Mouse (Mus musculus): ENCODE results near the gene Sox6. TPM values are rescaled to one million over a fixed set of nuclear protein-coding genes. Genes with fewer than 3 reads are reported as not detected.

Gene Sox6
- polyA plus RNA-seq, 1 experiment from 2014 or later = 3.5 TPM

- ChIA-PET CTCF (interaction anchor here (1.2 kb wide), 1 partner anchor 9 kb away, joined by 3 read pairs; no protein-coding TSS in a partner anchor), POLR2A (interaction anchor here (0.6 kb wide), 1 partner anchor 194 kb away, joined by 3 read pairs; no protein-coding TSS in a partner anchor)
- no peaks in the 10 kb centered on the region for H3K27me3 ChIP-seq
- ATAC-seq = peak; percentile 12
- DNase-seq (ENCODE audit: low read depth, low spot score) = no peak
- no peak for TF ChIP-seq CTCF (IDR thresholded peaks at IDR 0.05)
- in situ Hi-C loops (cut with MboI; ENCODE audit: low pct_unique_long_range_greater_than_20kb) = no loop called here
Observed at GRCm38 (mm10) chr7:115865979-115866697, 172.5 kb downstream of the Sox6 start.

- no peaks in the 10 kb centered on the region for H3K27me3 ChIP-seq
- in situ Hi-C loops (cut with MboI; ENCODE audit: low pct_unique_long_range_greater_than_20kb) = no loop called here
- ChIA-PET POLR2A (no interaction called here), CTCF (no interaction called here)
- ATAC-seq (no peak), DNase-seq (ENCODE audit: low read depth, low spot score) (no peak)
- no peak for TF ChIP-seq CTCF (IDR thresholded peaks at IDR 0.05)
Observed at GRCm38 (mm10) chr7:115865231-115865630, 173.4 kb downstream of the Sox6 start.

- ChIA-PET POLR2A (no interaction called here), CTCF (interaction anchor here (0.8 to 1.4 kb wide), 2 partner anchors 10 to 17 kb away, joined by 3 read pairs; no protein-coding TSS in a partner anchor)
- in situ Hi-C loops (cut with MboI; ENCODE audit: low pct_unique_long_range_greater_than_20kb) = no loop called here
- ATAC-seq = no peak
- no peak for TF ChIP-seq CTCF (IDR thresholded peaks at IDR 0.05)
- no peaks in the 10 kb centered on the region for H3K27me3 ChIP-seq
- no peak for DNase-seq (ENCODE audit: low read depth, low spot score)
Observed at GRCm38 (mm10) chr7:115864411-115864810, 174.2 kb downstream of the Sox6 start.

GRCm38 (mm10) chr7:115859691-115860401 lies 178.8 kb downstream of the Sox6 start:
- no peak for TF ChIP-seq CTCF (IDR thresholded peaks at IDR 0.05)
- ATAC-seq (no peak), DNase-seq (ENCODE audit: low read depth, low spot score) (no peak)
- ChIA-PET CTCF (no interaction called here), POLR2A (no interaction called here)
- no peaks in the 10 kb centered on the region for H3K27me3 ChIP-seq
- in situ Hi-C loops (cut with MboI; ENCODE audit: low pct_unique_long_range_greater_than_20kb) = no loop called here

- ChIA-PET CTCF (no interaction called here), POLR2A (no interaction called here)
- in situ Hi-C loops (cut with MboI; ENCODE audit: low pct_unique_long_range_greater_than_20kb) = no loop called here
- DNase-seq (ENCODE audit: low read depth, low spot score) (no peak), ATAC-seq (no peak)
- TF ChIP-seq CTCF (IDR thresholded peaks at IDR 0.05) = no peak
- H3K27me3 ChIP-seq = no peaks in the 10 kb centered on the region
Observed at GRCm38 (mm10) chr7:115851131-115851530, 187.5 kb downstream of the Sox6 start.

GRCm38 (mm10) chr7:115845791-115846366 lies 192.7 kb downstream of the Sox6 start:
- no peak for ATAC-seq
- in situ Hi-C loops (cut with MboI; ENCODE audit: low pct_unique_long_range_greater_than_20kb) = no loop called here
- TF ChIP-seq CTCF (IDR thresholded peaks at IDR 0.05) = no peak
- no peak for DNase-seq (ENCODE audit: low read depth, low spot score)
- ChIA-PET CTCF (no interaction called here), POLR2A (no interaction called here)
- no peaks in the 10 kb centered on the region for H3K27me3 ChIP-seq

GRCm38 (mm10) chr7:115844910-115845309 lies 193.7 kb downstream of the Sox6 start:
- POLR2A ChIA-PET = no interaction called here

GRCm38 (mm10) chr7:115844431-115844830 lies 194.2 kb downstream of the Sox6 start:
- H3K27me3 ChIP-seq = no peaks in the 10 kb centered on the region
- CTCF ChIA-PET = no interaction called here
- in situ Hi-C loops (cut with MboI; ENCODE audit: low pct_unique_long_range_greater_than_20kb) = no loop called here
- ATAC-seq (no peak), DNase-seq (ENCODE audit: low read depth, low spot score) (no peak)
- POLR2A ChIA-PET = interaction anchor here (0.6 kb wide), 1 partner anchor 47 kb away, joined by 3 read pairs; no protein-coding TSS in a partner anchor
- TF ChIP-seq CTCF (IDR thresholded peaks at IDR 0.05) = no peak

More at GRCm38 (mm10) chr7:115844910-115845309, 193.7 kb downstream of the Sox6 start:
- CTCF ChIA-PET = no interaction called here
- no peak for DNase-seq (ENCODE audit: low read depth, low spot score)
- TF ChIP-seq CTCF (IDR thresholded peaks at IDR 0.05) = no peak
- in situ Hi-C loops (cut with MboI; ENCODE audit: low pct_unique_long_range_greater_than_20kb) = no loop called here
- no peaks in the 10 kb centered on the region for H3K27me3 ChIP-seq
- no peak for ATAC-seq

GRCm38 (mm10) chr7:115842251-115842650 lies 196.3 kb downstream of the Sox6 start:
- ATAC-seq (no peak), DNase-seq (ENCODE audit: low read depth, low spot score) (no peak)
- in situ Hi-C loops (cut with MboI; ENCODE audit: low pct_unique_long_range_greater_than_20kb) = no loop called here
- TF ChIP-seq CTCF (IDR thresholded peaks at IDR 0.05) = no peak
- no peaks in the 10 kb centered on the region for H3K27me3 ChIP-seq
- CTCF ChIA-PET = no interaction called here
- POLR2A ChIA-PET = no interaction called here

GRCm38 (mm10) chr7:115840613-115841012 lies 198.0 kb downstream of the Sox6 start:
- ChIA-PET CTCF (no interaction called here), POLR2A (no interaction called here)
- in situ Hi-C loops (cut with MboI; ENCODE audit: low pct_unique_long_range_greater_than_20kb) = no loop called here

GRCm38 (mm10) chr7:115835005-115835404 lies 203.6 kb downstream of the Sox6 start:
- DNase-seq (ENCODE audit: low read depth, low spot score) (no peak), ATAC-seq (no peak)
- no peak for TF ChIP-seq CTCF (IDR thresholded peaks at IDR 0.05)
- POLR2A ChIA-PET = no interaction called here
- in situ Hi-C loops (cut with MboI; ENCODE audit: low pct_unique_long_range_greater_than_20kb) = no loop called here
- H3K27me3 ChIP-seq = no peaks in the 10 kb centered on the region
- CTCF ChIA-PET = interaction anchor here (1.2 to 1.3 kb wide), 2 partner anchors 13 kb away, joined by 3 to 4 read pairs; no protein-coding TSS in a partner anchor

More at GRCm38 (mm10) chr7:115840613-115841012, 198.0 kb downstream of the Sox6 start:
- TF ChIP-seq CTCF (IDR thresholded peaks at IDR 0.05) = no peak
- DNase-seq (ENCODE audit: low read depth, low spot score) = no peak
- no peak for ATAC-seq
- H3K27me3 ChIP-seq = no peaks in the 10 kb centered on the region

All from Patski (cell line).